Mouse (Mus musculus) adrenal gland, adult (tissue): ENCODE results near the gene Nr4a2.

Experiments
- DNase-seq, 2 experiments: peaks; one replicate each; pipeline ENCODE4 v3.0.0; 2022 to 2023; ENCODE audit warnings: low spot score in 1 of 2; ENCODE audit not compliant: inconsistent age in 2 of 2

The Nr4a2 gene

DNA sequence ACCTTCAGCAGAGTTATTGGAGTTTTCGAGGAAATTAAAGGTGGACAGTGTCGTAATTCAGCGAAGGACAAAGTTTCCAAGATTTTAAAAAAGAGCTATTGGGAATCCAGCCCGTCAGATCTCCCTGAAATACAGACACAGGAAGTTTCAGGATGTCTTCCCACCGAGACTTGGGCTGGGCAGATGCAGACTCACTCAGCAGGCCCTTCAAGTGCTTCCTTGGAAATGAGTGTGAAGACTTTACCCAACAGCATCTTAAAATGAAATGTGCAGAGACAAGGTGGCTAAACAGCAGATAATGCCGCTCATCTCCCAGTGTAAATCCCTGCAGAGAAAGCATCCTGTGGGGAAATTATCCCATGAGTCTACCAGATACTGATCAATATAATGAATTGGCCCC lies 10.9 kb downstream of the Nr4a2 start:
- peak in 1 of 2 experiments; percentile 48 for DNase-seq

GRCm38 (mm10) chr2:57111791-57112538 lies 11.8 kb downstream of the Nr4a2 start:
- peak in 1 of 2 experiments; percentile 31 for DNase-seq

DNA sequence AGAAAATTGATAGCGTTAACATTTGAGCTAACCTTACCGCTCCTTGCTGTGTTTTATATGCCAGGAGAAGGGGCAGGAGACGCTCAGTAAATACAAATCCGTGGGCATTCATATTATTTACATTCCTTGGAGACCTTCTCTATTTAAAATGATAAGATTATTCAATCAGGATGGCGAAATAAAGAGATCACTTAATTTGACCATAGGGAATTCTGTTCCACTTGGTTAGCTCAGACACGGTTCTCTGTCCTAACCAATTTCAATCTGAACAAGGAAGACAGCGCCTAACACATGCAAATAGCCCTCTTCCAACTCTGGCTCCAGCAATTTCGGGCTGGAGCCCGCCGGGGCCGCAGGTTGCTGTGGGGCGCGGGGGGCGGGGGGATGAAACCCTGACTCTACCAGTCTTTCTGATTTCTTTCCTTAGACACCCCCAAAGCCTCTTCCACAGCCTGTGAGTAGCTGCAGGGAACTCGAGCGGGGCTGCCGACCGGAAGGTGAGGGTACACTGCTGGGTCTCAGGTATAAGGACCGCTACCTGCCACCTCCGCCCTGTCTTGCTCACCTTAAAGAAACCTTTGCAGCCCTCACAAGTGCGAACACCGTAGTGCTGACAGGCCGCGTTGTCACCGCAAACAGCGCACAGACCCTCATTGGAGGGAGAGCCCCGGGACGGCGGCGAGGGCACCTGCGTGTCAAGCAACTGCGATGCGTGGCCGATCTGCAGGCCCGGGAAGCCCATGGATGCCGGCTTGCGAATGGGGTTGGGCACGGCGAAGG lies 12.6 kb downstream of the Nr4a2 start:
- DNase-seq, result no peak

GRCm38 (mm10) chr2:57110401-57110800 lies 13.4 kb downstream of the Nr4a2 start:
- DNase-seq, result no peak

DNA sequence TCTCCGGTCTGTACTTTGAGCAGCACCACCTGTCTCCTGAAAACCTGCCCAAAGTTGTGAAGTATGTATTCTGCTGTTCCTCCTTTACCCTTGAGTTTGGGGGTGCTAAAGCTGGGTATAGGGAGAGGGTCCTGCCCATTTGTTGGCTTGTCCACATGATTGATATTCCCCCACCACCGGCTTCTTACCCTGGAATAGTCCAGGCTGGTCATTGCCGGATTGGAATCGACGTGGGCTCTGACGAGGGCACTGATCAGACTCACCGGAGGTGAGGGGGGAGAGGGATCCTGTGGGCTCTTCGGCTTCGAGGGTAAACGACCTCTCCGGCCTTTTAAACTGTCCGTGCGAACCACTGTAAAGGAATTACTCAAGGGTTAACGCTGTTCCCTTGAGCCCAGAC lies 13.9 kb downstream of the Nr4a2 start:
- DNase-seq, result no peak

DNA sequence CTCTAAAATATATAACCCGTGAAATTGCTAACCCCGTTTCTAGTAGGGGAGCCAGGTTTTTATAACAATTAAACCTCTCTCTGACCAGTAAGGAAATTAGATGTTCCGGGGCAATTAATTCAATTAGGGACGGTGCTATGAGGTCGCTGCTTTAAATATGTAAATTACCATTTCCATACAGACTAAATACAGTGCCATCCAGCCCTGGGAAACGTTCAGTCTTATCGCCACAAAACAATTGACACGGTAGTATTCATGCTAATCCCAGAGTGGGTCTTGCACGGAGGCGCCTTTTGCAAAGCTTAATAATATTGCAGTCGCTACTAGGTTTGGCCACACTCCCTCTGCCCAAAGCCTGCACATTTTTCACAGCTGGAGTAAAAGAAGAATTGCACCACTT lies 14.5 kb downstream of the Nr4a2 start:
- DNase-seq, result no peak

- no peak for DNase-seq
Measured at GRCm38 (mm10) chr2:57108349-57108930, 15.4 kb downstream of the Nr4a2 start.

DNA sequence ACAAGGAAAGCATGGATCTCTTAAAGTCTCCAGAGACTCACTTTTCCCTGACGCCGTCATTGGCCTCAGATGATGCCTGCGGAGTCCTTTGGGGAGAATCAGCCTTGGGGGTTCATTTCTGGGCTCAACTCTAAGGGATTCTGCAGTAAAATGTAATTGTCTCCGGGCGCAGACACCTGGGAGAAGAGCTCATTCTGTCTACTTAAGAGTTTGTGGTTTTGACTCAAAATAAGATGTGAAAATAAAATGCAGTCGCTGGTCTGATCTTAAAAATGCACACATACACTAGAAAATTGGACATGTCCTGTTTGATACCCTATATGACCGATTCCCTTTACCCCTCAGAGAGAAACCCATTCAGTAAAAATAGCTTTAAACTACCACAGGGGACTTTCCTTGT lies 18.4 kb downstream of the Nr4a2 start:
- DNase-seq, result no peak

GRCm38 (mm10) chr2:57104731-57105130 lies 19.1 kb downstream of the Nr4a2 start:
- DNase-seq, result peak in 1 of 2 experiments; percentile 16

- peak in 1 of 2 experiments; percentile 30 for DNase-seq
Measured at GRCm38 (mm10) chr2:57103845-57104660, 19.8 kb downstream of the Nr4a2 start.

DNA sequence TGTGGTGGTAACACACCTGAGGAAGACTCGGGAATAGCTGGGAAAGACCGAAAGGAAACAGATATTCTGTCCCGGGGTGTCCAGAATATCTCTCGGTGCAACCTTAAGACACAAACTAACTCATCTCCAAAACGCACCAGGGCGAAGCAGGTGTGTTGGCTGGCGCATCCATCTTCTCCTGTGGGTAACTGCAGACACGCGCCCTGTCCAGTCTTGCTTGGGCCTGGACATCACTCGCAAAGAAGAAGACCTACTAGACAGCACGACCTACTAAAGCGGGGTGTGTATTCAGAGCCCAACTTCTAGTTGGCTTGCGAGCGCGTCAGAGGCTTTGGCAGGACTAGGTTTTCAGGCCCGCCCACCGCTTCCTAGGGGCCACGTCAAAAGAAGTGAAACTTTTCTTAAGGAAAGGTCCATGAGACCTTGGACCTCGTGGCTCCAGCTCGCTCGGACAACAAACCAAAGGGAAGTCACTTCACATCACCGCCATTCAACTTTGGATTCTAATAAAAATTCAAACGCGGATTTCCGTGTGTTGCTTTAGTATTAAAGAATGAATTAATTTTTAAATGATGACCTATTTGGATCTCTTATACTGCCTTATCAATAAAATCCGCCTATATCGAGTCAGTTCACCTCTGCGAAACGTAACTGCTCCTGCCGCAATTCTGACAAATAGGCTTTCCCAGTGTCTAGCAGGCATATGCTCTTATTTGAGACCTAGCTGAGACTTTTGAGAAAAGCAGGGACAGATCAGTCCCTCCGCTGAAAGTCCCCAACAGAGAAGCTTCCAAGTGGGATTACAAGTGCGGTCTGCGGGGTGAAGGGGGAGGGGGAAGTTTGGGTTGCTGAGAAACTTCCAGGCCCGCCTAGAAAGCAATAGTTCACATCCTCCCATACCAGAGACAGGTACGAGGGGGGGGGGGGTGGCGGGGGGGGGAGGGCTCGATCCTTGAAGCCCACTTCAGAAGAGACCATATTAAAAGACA lies 20.7 kb downstream of the Nr4a2 start:
- peak in 1 of 2 experiments; percentile 55 for DNase-seq

DNA sequence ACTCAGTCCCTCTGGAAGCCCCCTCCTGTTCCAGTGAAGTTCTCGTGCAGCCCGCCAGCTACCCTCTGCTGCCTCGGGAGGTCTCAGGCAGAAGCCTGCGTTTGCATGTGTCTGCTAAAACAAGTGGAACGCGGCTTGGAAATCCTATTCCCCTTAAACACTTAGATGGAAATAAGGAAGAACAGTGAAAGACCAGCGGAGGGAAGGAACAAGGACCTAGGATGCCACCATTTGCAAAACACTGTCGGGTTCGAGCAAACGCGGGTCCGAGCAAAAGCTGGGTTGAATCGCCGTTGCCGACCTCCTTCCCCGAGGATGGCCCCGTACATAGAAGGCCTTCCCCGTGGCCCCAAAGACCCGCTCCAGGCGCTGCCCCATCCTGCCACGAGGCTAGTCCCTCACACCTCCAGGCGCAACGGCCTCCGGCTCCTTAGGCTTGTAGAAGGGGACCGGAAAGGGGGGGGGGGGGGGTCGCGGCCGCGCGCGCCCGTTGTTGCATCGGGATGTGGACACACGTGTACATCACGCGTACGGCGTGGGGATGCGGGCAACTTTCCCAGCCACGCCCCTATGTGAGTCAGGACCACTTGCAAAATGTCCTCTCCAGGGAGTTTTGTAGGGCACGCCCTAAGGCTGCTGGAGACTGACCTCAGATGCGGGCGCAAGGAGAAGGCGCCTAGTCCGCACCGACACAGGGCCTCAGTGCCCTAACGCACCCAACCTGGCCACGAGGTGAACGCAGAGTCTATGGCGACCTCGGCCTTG lies 21.5 kb downstream of the Nr4a2 start:
- DNase-seq, result peak; percentile 31 to 83

DNA sequence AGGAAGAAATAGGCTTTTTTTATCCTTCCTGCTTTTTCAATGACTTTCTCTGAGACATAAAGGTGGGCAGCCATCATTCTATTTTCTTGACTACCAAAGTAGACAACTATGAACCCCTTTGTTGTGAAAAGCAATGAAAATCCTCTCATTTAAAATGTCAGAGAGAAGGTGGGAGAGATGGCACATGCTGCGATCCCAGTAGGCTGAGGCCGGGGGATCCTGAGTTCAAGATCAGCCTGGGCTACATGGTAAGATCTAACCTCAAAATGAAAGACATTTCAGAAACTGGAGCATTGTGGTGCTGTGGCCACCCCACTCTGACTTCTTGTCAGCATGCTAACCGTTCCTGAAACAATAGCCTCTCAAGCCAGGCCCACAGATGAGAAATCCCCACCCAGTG lies 23.6 kb downstream of the Nr4a2 start:
- peak in 1 of 2 experiments; percentile 14 for DNase-seq

GRCm38 (mm10) chr2:57072452-57072851 lies 51.4 kb downstream of the Nr4a2 start:
- no peak for DNase-seq

- no peak for DNase-seq
Measured at GRCm38 (mm10) chr2:57063480-57063879, 60.3 kb downstream of the Nr4a2 start.
